Mouse (Mus musculus) embryonic fibroblast, embryonic 13.5 days (primary cell): Measurements from ENCODE around the gene Hivep3.

Experiments used
- CTCF ChIP-seq: IDR thresholded peaks from 2 replicates; pipeline ENCODE4 v1.5.1; 2011; ENCODE audit warnings: mild to moderate bottlenecking, control low read depth, low read length, moderate library complexity, borderline replicate concordance; ENCODE audit not compliant: insufficient read depth
- POLR2A ChIP-seq: IDR thresholded peaks from 2 replicates; pipeline ENCODE4 v1.6.1; 2011; ENCODE audit warnings: low read depth, mild to moderate bottlenecking, control low read depth, low read length, moderate library complexity

DNA sequence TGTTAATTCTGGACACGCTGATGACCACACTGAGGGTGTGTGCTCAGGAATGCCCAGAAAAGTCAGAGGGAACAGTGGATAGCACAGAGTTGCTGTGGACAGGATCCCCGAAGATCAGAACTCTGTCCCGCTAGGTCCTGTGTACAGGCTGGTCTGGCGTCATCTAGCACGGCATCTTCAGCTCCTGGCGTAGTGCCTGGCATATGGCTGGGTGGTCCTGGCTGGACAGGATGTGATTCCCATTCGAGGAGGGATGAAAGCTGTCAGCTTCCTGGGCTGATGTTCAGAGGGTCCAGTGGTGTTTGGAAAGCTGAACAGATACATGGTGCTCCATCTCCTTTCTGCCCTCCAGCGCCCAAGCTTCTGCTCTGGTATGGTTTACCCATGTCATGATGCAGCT is 29.6 kb upstream of the Hivep3 start:
- TF ChIP-seq CTCF (no peak), POLR2A (no peak)
